ENCODE assay signal across 23 mouse cellular contexts in the genomic region with DNA sequence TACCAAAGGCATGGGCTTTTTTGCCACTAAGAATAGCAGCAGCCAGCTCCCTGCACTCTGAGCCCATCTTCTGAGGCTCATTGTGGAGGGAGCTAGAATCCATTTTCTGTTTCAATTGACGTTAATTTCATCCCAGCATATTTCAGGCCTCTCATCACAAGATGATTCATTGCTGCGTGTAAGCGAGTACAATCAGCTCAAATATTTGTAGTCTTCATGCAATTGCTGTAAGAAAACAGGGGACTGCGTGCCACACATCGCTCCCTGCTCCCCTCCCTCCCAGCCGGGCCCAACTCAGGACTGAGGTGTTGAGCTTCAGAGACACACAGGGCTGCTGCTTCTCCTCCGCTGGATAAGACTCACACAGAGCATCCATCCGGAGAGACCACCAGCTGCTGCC.
DNase-seq lines count a peak whose midpoint lies in the region; ATAC-seq lines count a peak whose summit lies in the region.
"Had no signal": no experiment of that assay in that cellular context is flagged by ENCODE, and none has a peak within 500 bp of the region (broad histone marks: within the 10 kb centered on the region; RNA-seq: fewer than 3 reads in every experiment).

No protein-coding gene starts in this region.

- H3K4me2 ChIP-seq in forebrain, embryonic 16.5 days (ENCODE audit: low read length) = no peak overlapping the region
- H3K4me2 ChIP-seq in midbrain, embryonic 16.5 days (ENCODE audit: low read length) = no peak overlapping the region
- H3K4me2 ChIP-seq in liver, embryonic 11.5 days = no peak overlapping the region
- H3K4me2 ChIP-seq: heart, embryonic 13.5 days; hindbrain, embryonic 12.5 days; limb, embryonic 13.5 days; liver, embryonic 15.5 days; midbrain, embryonic 15.5 days had no signal

- ATAC-seq in forebrain, embryonic 16.5 days = peak; percentile 58; the same call in 1 of the 2 replicates
- no peak for ATAC-seq in midbrain, embryonic 16.5 days
- no peak for ATAC-seq in liver, embryonic 11.5 days (replicated peaks; ENCODE audit: low FRiP score)
- ATAC-seq: CD4-positive, CD25-positive, alpha-beta regulatory T cell, adult 4 months; intestine, embryonic 16.5 days; midbrain, embryonic 15.5 days had no signal

- H3K27ac ChIP-seq in forebrain, embryonic 16.5 days (ENCODE audit: low read length) = peak overlapping the region; percentile 28; the same call in 1 of the 2 replicates
- no peak overlapping the region for H3K27ac ChIP-seq in midbrain, embryonic 16.5 days (ENCODE audit: low read length)
- no peak overlapping the region for H3K27ac ChIP-seq in liver, embryonic 11.5 days (ENCODE audit: low read depth, low read length)
- H3K27ac ChIP-seq: heart, embryonic 13.5 days; hindbrain, embryonic 12.5 days; layer of hippocampus, adult 2 months; limb, embryonic 13.5 days; liver, embryonic 15.5 days; midbrain, embryonic 15.5 days had no signal

- no peak overlapping the region for H3K4me3 ChIP-seq in forebrain, embryonic 16.5 days (replicated peaks; ENCODE audit: low read length)
- H3K4me3 ChIP-seq in midbrain, embryonic 16.5 days (ENCODE audit: low read depth, low read length) = no peak overlapping the region
- H3K4me3 ChIP-seq in liver, embryonic 11.5 days (ENCODE audit: low read depth, low read length) = no peak overlapping the region
- H3K4me3 ChIP-seq: heart, embryonic 13.5 days; hindbrain, embryonic 12.5 days; layer of hippocampus, adult 2 months; limb, embryonic 13.5 days; liver, embryonic 15.5 days; megakaryocyte, embryonic 14.5 days; midbrain, embryonic 15.5 days had no signal

- no peaks in the 10 kb centered on the region for H3K36me3 ChIP-seq in forebrain, embryonic 16.5 days (ENCODE audit: control insufficient read depth, insufficient read depth)
- no peaks in the 10 kb centered on the region for H3K36me3 ChIP-seq in midbrain, embryonic 16.5 days (ENCODE audit: control insufficient read depth, insufficient read depth, low read length)
- no peaks in the 10 kb centered on the region for H3K36me3 ChIP-seq in liver, embryonic 11.5 days (ENCODE audit: control insufficient read depth, insufficient read depth, low read length)
- H3K36me3 ChIP-seq: G1E; heart, embryonic 13.5 days; hindbrain, embryonic 12.5 days; limb, embryonic 13.5 days; liver, embryonic 15.5 days; midbrain, embryonic 15.5 days had no signal

- peak; percentile 87 for DNase-seq in heart, adult 11 months
- DNase-seq in heart, postnatal 25 days (ENCODE audit: low spot score) = no peak
- peak; percentile 11 to 50 for DNase-seq in left cerebral cortex, postnatal 25 days (ENCODE audit: low spot score in 2 of 2)
- DNase-seq in left cerebral cortex, postnatal 4 days = no peak
- peak; percentile 81 for DNase-seq in NIH3T3 (ENCODE audit: low read depth)
- DNase-seq in liver, embryonic 11.5 days (ENCODE audit: low spot score) = no peak
- DNase-seq: cerebellum, adult 11 months; cerebellum, postnatal 14 days; gastrocnemius, postnatal 36 days; lung, postnatal 10 days; thymus, postnatal 36 days had no signal

- no peak overlapping the region for H3K9ac ChIP-seq in forebrain, embryonic 16.5 days (replicated peaks; ENCODE audit: low read depth, low read length)
- H3K9ac ChIP-seq in midbrain, embryonic 16.5 days (ENCODE audit: low read depth, low read length) = no peak overlapping the region
- H3K9ac ChIP-seq in liver, embryonic 11.5 days (ENCODE audit: low read depth, low read length) = no peak overlapping the region
- H3K9ac ChIP-seq: heart, embryonic 13.5 days; hindbrain, embryonic 12.5 days; limb, embryonic 13.5 days; liver, embryonic 15.5 days; midbrain, embryonic 15.5 days had no signal

- H3K27me3 ChIP-seq in forebrain, embryonic 16.5 days (replicated peaks; ENCODE audit: control insufficient read depth, insufficient read depth, low read length) = no peaks in the 10 kb centered on the region
- H3K27me3 ChIP-seq in midbrain, embryonic 16.5 days (ENCODE audit: control insufficient read depth, insufficient read depth, low read depth, low read length) = no peaks in the 10 kb centered on the region
- no peaks in the 10 kb centered on the region for H3K27me3 ChIP-seq in liver, embryonic 11.5 days (replicated peaks; ENCODE audit: control insufficient read depth, insufficient read depth, low read length)
- H3K27me3 ChIP-seq: heart, embryonic 13.5 days; hindbrain, embryonic 12.5 days; limb, embryonic 13.5 days; liver, embryonic 15.5 days; megakaryocyte, embryonic 14.5 days; midbrain, embryonic 15.5 days had no signal

- intact Hi-C loops in heart, postnatal 25 days (cut with DNase I) = no loop called here
- intact Hi-C loops in left cerebral cortex, postnatal 25 days (cut with DNase I) = no loop called here
- intact Hi-C loops in left cerebral cortex, postnatal 4 days (cut with DNase I) = loop anchor here (5.0 kb wide), 1 partner anchor 286 kb away; no protein-coding TSS in a partner anchor

- 58% methylated on average over 8 of the region's 8 CpGs for WGBS in forebrain, embryonic 16.5 days
- WGBS in midbrain, embryonic 16.5 days = 61% methylated on average over 8 of the region's 8 CpGs
- WGBS in liver, embryonic 11.5 days = 72% methylated on average over 8 of the region's 8 CpGs

- no peaks in the 10 kb centered on the region for H3K9me3 ChIP-seq in forebrain, embryonic 16.5 days (ENCODE audit: control insufficient read depth, low read length)
- H3K9me3 ChIP-seq in midbrain, embryonic 16.5 days (replicated peaks; ENCODE audit: control insufficient read depth, low read length, poor library complexity, severe bottlenecking) = no peaks in the 10 kb centered on the region; the same call in 1 of the 2 replicates
- no peaks in the 10 kb centered on the region for H3K9me3 ChIP-seq in liver, embryonic 11.5 days (ENCODE audit: control insufficient read depth, low read length)
- H3K9me3 ChIP-seq: heart, embryonic 13.5 days; hindbrain, embryonic 12.5 days; limb, embryonic 13.5 days; liver, embryonic 15.5 days; midbrain, embryonic 15.5 days had no signal

- H3K4me1 ChIP-seq in forebrain, embryonic 16.5 days (replicated peaks; ENCODE audit: control insufficient read depth, insufficient read depth, low read length) = 0 out of 2 replicates have a peak, but pooled peaks cover 4% of the 10 kb centered on the region
- H3K4me1 ChIP-seq in midbrain, embryonic 16.5 days (ENCODE audit: control insufficient read depth, insufficient read depth, low read length) = no peaks in the 10 kb centered on the region
- H3K4me1 ChIP-seq in liver, embryonic 11.5 days (replicated peaks; ENCODE audit: control insufficient read depth, insufficient read depth, low read length) = no peaks in the 10 kb centered on the region
- H3K4me1 ChIP-seq: liver, embryonic 15.5 days; megakaryocyte, embryonic 14.5 days; midbrain, embryonic 15.5 days had no signal

Comparison
In these comparisons a context has a peak if more than half of its experiments do, and no peak if none do; other contexts are left out.
1. DNase-seq: peak in heart, adult 11 months (single experiment), left cerebral cortex, postnatal 25 days (2 of 2) and NIH3T3 (single experiment); none in heart, postnatal 25 days (single experiment), left cerebral cortex, postnatal 4 days (single experiment) and liver, embryonic 11.5 days (single experiment).